Mouse (Mus musculus): ENCODE measurements around the gene Fbf1.

The Fbf1 gene

GRCm38 (mm10) chr11:116096213-116097108, 71.5 kb downstream of the Fbf1 start:
- TF ChIP-seq GATA4 (IDR thresholded peaks at IDR 0.05; ENCODE audit: insufficient replicate concordance, low read length), result no peak

GRCm38 (mm10) chr11:116095573-116095972, 72.4 kb downstream of the Fbf1 start:
- peak; percentile 83 for TF ChIP-seq GATA4 (IDR thresholded peaks at IDR 0.05; ENCODE audit: insufficient replicate concordance, low read length)

GRCm38 (mm10) chr11:116093771-116094565, 74.0 kb downstream of the Fbf1 start:
- TF ChIP-seq GATA4 (IDR thresholded peaks at IDR 0.05; ENCODE audit: insufficient replicate concordance, low read length), result peak; percentile 85; the same call in 1 of the 2 replicates

All from liver, adult (tissue).